ENCODE assay signal across 8 mouse cellular contexts in the genomic region with DNA sequence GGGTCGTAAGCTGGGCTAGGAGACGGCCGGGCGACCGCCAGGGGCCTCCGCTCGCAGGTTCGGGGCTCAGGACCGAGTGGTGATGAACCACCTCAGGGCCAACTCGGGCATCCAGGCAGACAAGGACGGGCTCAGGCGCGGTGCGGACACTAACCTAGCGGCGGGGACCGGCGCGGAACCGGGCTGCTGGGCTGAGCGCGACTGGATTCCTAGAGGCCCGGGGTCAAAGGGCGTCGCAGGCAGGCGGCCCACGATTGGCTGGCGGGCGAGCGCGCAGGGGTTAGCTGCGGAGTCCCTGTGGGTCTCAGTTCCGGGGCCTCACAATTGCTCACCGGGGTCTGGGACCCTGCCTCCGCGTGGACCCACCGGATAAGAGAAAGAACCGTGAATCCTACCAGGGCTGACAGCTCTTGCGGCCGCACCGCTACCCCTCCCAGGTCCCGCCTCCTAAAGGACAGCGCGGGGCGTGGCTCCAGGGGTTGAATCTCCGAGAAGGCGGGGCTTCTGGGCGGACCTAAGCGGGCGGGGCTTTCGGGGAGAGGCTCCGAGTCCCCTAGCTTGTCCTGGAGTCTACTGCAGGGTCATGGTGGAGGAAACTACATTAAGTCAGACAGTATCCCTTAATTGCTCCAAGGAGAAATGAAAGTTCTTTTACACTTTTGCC. TPM values are rescaled to one million over a fixed set of nuclear protein-coding genes. Genes with fewer than 3 reads are reported as not detected.
DNase-seq lines count a peak whose midpoint lies in the region; ATAC-seq and TF ChIP-seq lines count a peak whose summit lies in the region.

A gene (minus strand): TSS at position 449 of the 664 bp plus-strand sequence.

- peaks cover 7% of the 10 kb centered on the region for H3K79me2 ChIP-seq in heart, adult 2 months (replicated peaks; ENCODE audit: control insufficient read depth, insufficient read depth, low read length)

- peak; percentile 99 for ATAC-seq in embryonic facial prominence, embryonic 14.5 days (ENCODE audit: low read depth)
- ATAC-seq in limb, embryonic 13.5 days (ENCODE audit: low FRiP score, low read depth) = peak; percentile 99
- ATAC-seq in midbrain, embryonic 16.5 days = peak; percentile 97

- H3K36me3 ChIP-seq in embryonic facial prominence, embryonic 14.5 days (ENCODE audit: control insufficient read depth, insufficient read depth, low read length) = no peaks in the 10 kb centered on the region
- H3K36me3 ChIP-seq in heart, adult 2 months (ENCODE audit: control insufficient read depth, insufficient read depth, low read length) = peaks cover 9% of the 10 kb centered on the region
- H3K36me3 ChIP-seq in limb, embryonic 13.5 days = no peaks in the 10 kb centered on the region
- H3K36me3 ChIP-seq in midbrain, embryonic 16.5 days (ENCODE audit: control insufficient read depth, insufficient read depth, low read length) = no peaks in the 10 kb centered on the region

- TF ChIP-seq POLR2A in heart, adult 2 months (IDR thresholded peaks at IDR 0.05; ENCODE audit: insufficient read depth, low read depth, low read length) = peak; percentile 80

- peak within 1 kb of the TSS; percentile 88 for H3K9ac ChIP-seq in embryonic facial prominence, embryonic 14.5 days (ENCODE audit: low read depth, low read length)
- H3K9ac ChIP-seq in heart, adult 2 months (ENCODE audit: low read depth, low read length) = peak within 1 kb of the TSS; percentile 97
- H3K9ac ChIP-seq in limb, embryonic 13.5 days = peak within 1 kb of the TSS; percentile 85
- peak within 1 kb of the TSS; percentile 88 for H3K9ac ChIP-seq in midbrain, embryonic 16.5 days (ENCODE audit: low read depth, low read length)

- no peaks in the 10 kb centered on the region for H3K27me3 ChIP-seq in embryonic facial prominence, embryonic 14.5 days (replicated peaks; ENCODE audit: control insufficient read depth, insufficient read depth, low read length)
- H3K27me3 ChIP-seq in heart, adult 2 months (ENCODE audit: control insufficient read depth, insufficient read depth, low read length) = no peaks in the 10 kb centered on the region
- no peaks in the 10 kb centered on the region for H3K27me3 ChIP-seq in limb, embryonic 13.5 days
- no peaks in the 10 kb centered on the region for H3K27me3 ChIP-seq in midbrain, embryonic 16.5 days (ENCODE audit: control insufficient read depth, insufficient read depth, low read depth, low read length)

- peak within 1 kb of the TSS; percentile 88 for H3K27ac ChIP-seq in embryonic facial prominence, embryonic 14.5 days (replicated peaks; ENCODE audit: low read depth, low read length)
- H3K27ac ChIP-seq in heart, adult 2 months = peak within 1 kb of the TSS; percentile 89
- peak within 1 kb of the TSS; percentile 78 for H3K27ac ChIP-seq in limb, embryonic 13.5 days
- H3K27ac ChIP-seq in midbrain, embryonic 16.5 days (ENCODE audit: low read length) = peak within 1 kb of the TSS; percentile 87

- TF ChIP-seq CTCF in heart, adult 2 months (IDR thresholded peaks at IDR 0.05) = peak; percentile 63

- peak; percentile 93 for DNase-seq in 3T3-L1 (ENCODE audit: low read depth, low spot score)
- peak; percentile 85 to 86 for DNase-seq in adrenal gland, postnatal 4 days (ENCODE audit: low spot score in 2 of 2)
- DNase-seq in embryonic facial prominence, embryonic 14.5 days (ENCODE audit: low spot score) = peak; percentile 97
- DNase-seq in heart, adult 2 months = peak; percentile 96 to 97
- DNase-seq in kidney, adult 8-10 months = peak; percentile 91 to 94
- peak; percentile 86 to 95 for DNase-seq in spleen, postnatal 10 days (ENCODE audit: low spot score in 2 of 2)

- intact Hi-C loops in heart, adult 2 months (cut with DNase I) = loop anchor here (10.0 kb wide), 1 partner anchor 1062 kb away; a partner anchor contains a TSS

- H3K9me3 ChIP-seq in embryonic facial prominence, embryonic 14.5 days (ENCODE audit: control insufficient read depth, low read length) = no peaks in the 10 kb centered on the region
- no peaks in the 10 kb centered on the region for H3K9me3 ChIP-seq in limb, embryonic 13.5 days
- no peaks in the 10 kb centered on the region for H3K9me3 ChIP-seq in midbrain, embryonic 16.5 days (replicated peaks; ENCODE audit: control insufficient read depth, low read length, poor library complexity, severe bottlenecking)

- peak within 1 kb of the TSS; percentile 87 for H3K4me3 ChIP-seq in embryonic facial prominence, embryonic 14.5 days (ENCODE audit: low read depth, low read length)
- H3K4me3 ChIP-seq in heart, adult 2 months = peak within 1 kb of the TSS; percentile 77
- H3K4me3 ChIP-seq in limb, embryonic 13.5 days = peak within 1 kb of the TSS; percentile 88
- peak within 1 kb of the TSS; percentile 95 for H3K4me3 ChIP-seq in midbrain, embryonic 16.5 days (ENCODE audit: low read depth, low read length)

- WGBS in embryonic facial prominence, embryonic 14.5 days = under 1% methylated on average over 34 of the region's 52 CpGs
- WGBS in heart, adult 2 months = under 1% methylated on average over 52 of the region's 52 CpGs
- under 1% methylated on average over 51 of the region's 52 CpGs for WGBS in limb, embryonic 13.5 days
- under 1% methylated on average over 47 of the region's 52 CpGs for WGBS in midbrain, embryonic 16.5 days

- TF ChIP-seq EP300 in heart, adult 2 months (IDR thresholded peaks at IDR 0.05; ENCODE audit: insufficient read depth, low read depth, low read length) = no peak

- peaks cover 4% of the 10 kb centered on the region; the same call in 1 of the 2 replicates for H3K4me1 ChIP-seq in embryonic facial prominence, embryonic 14.5 days (ENCODE audit: control insufficient read depth, insufficient read depth, low read length)
- peaks cover 4% of the 10 kb centered on the region for H3K4me1 ChIP-seq in heart, adult 2 months (ENCODE audit: control insufficient read depth, insufficient read depth, low read length)
- H3K4me1 ChIP-seq in limb, embryonic 13.5 days = peaks cover 9% of the 10 kb centered on the region
- peaks cover 8% of the 10 kb centered on the region for H3K4me1 ChIP-seq in midbrain, embryonic 16.5 days (ENCODE audit: control insufficient read depth, insufficient read depth, low read length)

- H3K4me2 ChIP-seq in embryonic facial prominence, embryonic 14.5 days (ENCODE audit: low read depth, low read length) = peak within 1 kb of the TSS; percentile 62
- H3K4me2 ChIP-seq in limb, embryonic 13.5 days (replicated peaks) = peak within 1 kb of the TSS; percentile 61
- H3K4me2 ChIP-seq in midbrain, embryonic 16.5 days (ENCODE audit: low read length) = peak within 1 kb of the TSS; percentile 78

RNA-seq across cellular contexts. Expression of the gene that starts here (rescaled TPM):
- 10 to 100 TPM; 29.5 to 34.6 TPM for total RNA-seq in adrenal gland, postnatal 4 days (2021)
- polyA plus RNA-seq in embryonic facial prominence, embryonic 14.5 days (2014; fragmentation: Nextera tagmentation; extraction: Ambion mirVana) = 14.4 and 15.4 TPM in 2 replicates
- total RNA-seq in heart, adult 2 months (2021) = 10 to 100 TPM; 16.4 to 16.7 TPM
- 5.7 and 7.6 TPM in 2 replicates for polyA plus RNA-seq in heart, adult 2 months (2012; rRNA removed)
- polyA plus RNA-seq in limb, embryonic 13.5 days (2015; fragmentation: Nextera tagmentation; extraction: Ambion mirVana) = 11.6 and 12.4 TPM in 2 replicates
- polyA plus RNA-seq in midbrain, embryonic 16.5 days (2015; fragmentation: Nextera tagmentation; extraction: Ambion mirVana) = 14.2 and 14.7 TPM in 2 replicates

Comparison
In these comparisons a context has a peak if more than half of its experiments do, and no peak if none do; other contexts are left out.
1. Peak in every context shown above with its lines: DNase-seq, ATAC-seq, H3K4me3 ChIP-seq and H3K27ac ChIP-seq.